Comparison of ENCODE assay signal across 18 mouse cellular contexts in the genomic region with DNA sequence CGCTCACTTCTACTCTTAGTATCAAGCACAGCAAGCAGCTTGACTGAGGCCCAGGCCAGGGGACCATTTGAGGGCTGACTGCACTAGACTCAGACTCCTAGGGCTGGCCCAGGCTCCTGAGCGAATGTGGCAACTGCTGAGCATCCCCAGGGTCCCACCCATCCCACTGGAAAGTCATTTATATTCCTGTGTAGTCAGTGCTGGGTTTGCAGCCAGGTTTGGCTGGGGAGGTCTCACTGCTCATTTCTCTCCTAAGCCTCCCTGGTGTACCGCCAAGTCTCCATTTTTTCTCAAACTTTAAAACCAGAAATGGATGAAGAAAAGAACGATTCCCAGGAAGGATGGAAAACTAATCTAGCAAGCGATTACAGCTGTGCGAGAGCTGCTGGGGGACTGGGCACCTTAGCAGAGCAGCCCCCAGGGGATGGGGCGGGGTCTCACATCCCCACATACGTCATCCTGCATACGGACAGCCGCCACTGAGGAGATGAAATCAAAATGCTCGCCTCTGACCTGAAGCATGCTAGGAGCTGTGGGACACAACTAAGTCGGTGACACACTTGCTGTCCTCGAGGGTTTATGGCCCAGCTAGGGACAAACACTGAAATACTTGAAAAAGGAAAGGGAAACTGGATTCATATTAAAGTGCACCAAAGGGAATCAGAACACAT.
DNase-seq lines count a peak whose midpoint lies in the region; ATAC-seq and TF ChIP-seq lines count a peak whose summit lies in the region.
"Had no signal": no experiment of that assay in that cellular context is flagged by ENCODE, and none has a peak within 500 bp of the region (broad histone marks: within the 10 kb centered on the region; RNA-seq: fewer than 3 reads in every experiment).

No protein-coding gene starts in this region.

- H3K9me3 ChIP-seq in heart, embryonic 12.5 days (replicated peaks): no peaks in the 10 kb centered on the region
- no peaks in the 10 kb centered on the region for H3K9me3 ChIP-seq in stomach, embryonic 15.5 days

- TF ChIP-seq CTCF in lung, adult 2 months (IDR thresholded peaks at IDR 0.05; ENCODE audit: insufficient read depth, low read length): no peak

- no peak overlapping the region for H3K4me2 ChIP-seq in heart, embryonic 12.5 days
- no peak overlapping the region for H3K4me2 ChIP-seq in stomach, embryonic 15.5 days

- DNase-seq in heart, adult 9 months (ENCODE audit: low spot score in 2 of 2): peak; percentile 7 to 8
- peak; percentile 18 for DNase-seq in lung, postnatal 10 days
- no peak for DNase-seq in lung, adult 2 months
- peak; percentile 40 for DNase-seq in gastrocnemius, postnatal 10 days
- no peak for DNase-seq in thymus, postnatal 25 days
- no peak for DNase-seq in embryo, embryonic 11 days
- DNase-seq: adrenal gland, adult 8-10 months; B cell, adult 2 months; cerebellum, adult 11 months; cerebellum, postnatal 25 days; kidney, adult 18-20 months; kidney, postnatal 10 days; right cerebral cortex, postnatal 14 days had no signal

- WGBS in heart, embryonic 12.5 days: 80% methylated on average over 13 of the region's 13 CpGs
- WGBS in lung, adult 2 months: 79% methylated on average over 13 of the region's 13 CpGs
- 71% methylated on average over 13 of the region's 13 CpGs for WGBS in stomach, embryonic 15.5 days

- H3K27ac ChIP-seq in heart, embryonic 12.5 days (ENCODE audit: poor library complexity, severe bottlenecking): no peak overlapping the region
- H3K27ac ChIP-seq in stomach, embryonic 15.5 days: peak overlapping the region; percentile 35; the same call in 1 of the 2 replicates

- no peaks in the 10 kb centered on the region for H3K27me3 ChIP-seq in heart, embryonic 12.5 days (replicated peaks)
- H3K27me3 ChIP-seq in stomach, embryonic 15.5 days (replicated peaks): no peaks in the 10 kb centered on the region

- no peak overlapping the region for H3K4me3 ChIP-seq in heart, embryonic 12.5 days
- H3K4me3 ChIP-seq in lung, adult 2 months (replicated peaks; ENCODE audit: extremely low read depth, low read depth, low read length): no peak overlapping the region
- no peak overlapping the region for H3K4me3 ChIP-seq in stomach, embryonic 15.5 days (replicated peaks)
- H3K4me3 ChIP-seq: erythroblast, embryonic 14.5 days had no signal

- H3K4me1 ChIP-seq in heart, embryonic 12.5 days (replicated peaks): peaks cover 17% of the 10 kb centered on the region
- no peaks in the 10 kb centered on the region for H3K4me1 ChIP-seq in lung, adult 2 months (ENCODE audit: control insufficient read depth, insufficient read depth, low read length)
- H3K4me1 ChIP-seq in stomach, embryonic 15.5 days: peaks cover 8% of the 10 kb centered on the region; the same call in 1 of the 2 replicates

- H3K9ac ChIP-seq in heart, embryonic 12.5 days: no peak overlapping the region
- no peak overlapping the region for H3K9ac ChIP-seq in stomach, embryonic 15.5 days

- no peaks in the 10 kb centered on the region for H3K36me3 ChIP-seq in heart, embryonic 12.5 days
- no peaks in the 10 kb centered on the region for H3K36me3 ChIP-seq in stomach, embryonic 15.5 days

- ATAC-seq in heart, embryonic 12.5 days (ENCODE audit: insufficient number of reproducible peaks, low FRiP score): no peak
- peak; percentile 51 for ATAC-seq in stomach, embryonic 15.5 days (ENCODE audit: insufficient read depth, low FRiP score, low read depth)
- ATAC-seq: forebrain, embryonic 16.5 days; lung, postnatal 0 days had no signal

- TF ChIP-seq POLR2A in lung, adult 2 months (IDR thresholded peaks at IDR 0.05; ENCODE audit: borderline replicate concordance, extremely low read depth, low read depth, low read length): no peak

Comparison
In these comparisons a context has a peak if more than half of its experiments do, and no peak if none do; other contexts are left out.
1. DNase-seq: peak in heart, adult 9 months (2 of 2), lung, postnatal 10 days (single experiment) and gastrocnemius, postnatal 10 days (single experiment); none in lung, adult 2 months (single experiment), thymus, postnatal 25 days (single experiment) and embryo, embryonic 11 days (single experiment).